Mouse (Mus musculus) limb, embryonic 10.5 days (tissue): ENCODE measurements around the gene Celf1. TPM values are rescaled to one million over a fixed set of nuclear protein-coding genes. Genes with fewer than 3 reads are reported as not detected.
"Not testable (repeated sequence)": the region's sequence is repeated elsewhere in the genome, so short reads cannot be mapped to it uniquely, and the experiment has no call there.

Source experiments
- DNase-seq: peaks from one replicate; pipeline ENCODE4 v3.0.0-alpha.2; 2017; ENCODE audit warnings: low spot score
- H3K27ac ChIP-seq: fragments of 300-500 bp; sonication (generic); 2 replicates; pipeline ENCODE4 v1.5.1; 2016; ENCODE audit warnings: mild to moderate bottlenecking
- H3K27me3 ChIP-seq: fragments of 300-500 bp; sonication (generic); 2 replicates; pipeline ENCODE4 v1.6.1; 2016; ENCODE audit warnings: low read depth, mild to moderate bottlenecking; ENCODE audit not compliant: poor library complexity, severe bottlenecking
- H3K36me3 ChIP-seq: fragments of 300-500 bp; sonication (generic); 2 replicates; pipeline ENCODE4 v1.6.1; 2016; ENCODE audit warnings: mild to moderate bottlenecking, moderate library complexity
- H3K4me1 ChIP-seq: fragments of 300-500 bp; sonication (generic); 2 replicates; pipeline ENCODE4 v1.6.1; 2016
- H3K4me3 ChIP-seq: fragments of 300-500 bp; sonication (generic); 2 replicates; pipeline ENCODE4 v1.5.1; 2016; ENCODE audit warnings: mild to moderate bottlenecking, moderate library complexity
- H3K9me3 ChIP-seq: fragments of 300-500 bp; sonication (generic); replicated peaks from 2 replicates; pipeline ENCODE4 v1.6.1; 2016; ENCODE audit warnings: mild to moderate bottlenecking
- WGBS: fragments of 180-500 bp; shearing (Covaris S2); methylation state at CpG from one replicate; pipeline ENCODE4 v1.1.7; 2016; 5-methylcytosine and 5-hydroxymethylcytosine counted together
- polyA plus RNA-seq: library from polyadenylated mRNA; unstranded; fragments of >200 nt; fragmentation: Nextera tagmentation; extraction: Ambion mirVana; gene quantifications from 2 replicates; pipeline ENCODE4 v1.2.1, GENCODE M21; 2016

Celf1 gene
- polyA plus RNA-seq, 1 experiment from 2014 or later = 150 TPM

DNA sequence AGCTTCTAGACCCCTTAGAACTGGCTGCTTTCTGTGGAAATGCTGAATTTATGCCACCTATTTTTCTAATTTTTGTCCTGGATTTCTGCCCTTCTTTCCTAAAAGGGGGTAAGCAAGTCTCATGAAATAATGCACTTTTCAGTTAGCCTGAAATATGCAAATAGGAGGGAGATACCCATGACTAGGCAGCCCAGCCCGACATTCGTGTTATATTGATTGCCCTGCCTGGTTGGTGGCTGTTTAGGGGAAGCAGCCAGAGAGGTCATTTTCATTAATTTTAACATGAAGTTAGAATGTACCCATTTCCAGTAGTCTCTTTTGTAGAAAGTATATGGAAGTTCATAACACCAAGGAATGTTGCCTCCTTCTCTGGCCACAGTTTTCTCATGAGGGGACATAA is 73.7 kb downstream of the Celf1 start:
- H3K27me3 ChIP-seq = no peaks in the 10 kb centered on the region
- H3K9me3 ChIP-seq = no peaks in the 10 kb centered on the region
- no peak overlapping the region for H3K4me3 ChIP-seq
- H3K27ac ChIP-seq = no peak overlapping the region
- WGBS = 95% methylated on average over 2 of the region's 2 CpGs
- no peaks in the 10 kb centered on the region for H3K4me1 ChIP-seq
- H3K36me3 ChIP-seq = peaks cover 96% of the 10 kb centered on the region
- DNase-seq = no peak

DNA sequence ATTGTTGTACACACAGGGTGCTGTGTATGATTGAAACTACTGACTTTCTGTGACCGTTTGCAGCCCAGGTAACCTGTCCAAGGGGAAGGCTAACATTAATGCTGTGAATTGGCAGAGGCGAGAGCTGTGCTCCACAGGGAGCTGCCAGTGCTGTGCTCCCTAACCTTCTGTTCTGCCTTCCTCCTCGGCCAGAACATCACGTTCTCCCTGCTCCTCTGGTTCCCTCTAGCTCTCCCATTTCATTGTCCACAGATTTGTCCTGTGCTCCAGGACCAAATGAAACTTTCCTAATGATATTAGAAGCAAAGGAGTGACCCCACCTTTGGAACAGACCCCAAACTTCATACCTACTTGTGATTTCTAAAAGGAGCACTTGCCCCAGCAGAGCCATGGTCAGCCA is 75.2 kb downstream of the Celf1 start:
- Histone ChIP-seq H3K9me3 (no peaks in the 10 kb centered on the region), H3K36me3 (peaks cover 96% of the 10 kb centered on the region), H3K4me1 (no peaks in the 10 kb centered on the region), H3K27me3 (no peaks in the 10 kb centered on the region), H3K4me3 (no peak overlapping the region), H3K27ac (no peak overlapping the region)
- 93% methylated on average over 4 of the region's 4 CpGs for WGBS
- no peak for DNase-seq

DNA sequence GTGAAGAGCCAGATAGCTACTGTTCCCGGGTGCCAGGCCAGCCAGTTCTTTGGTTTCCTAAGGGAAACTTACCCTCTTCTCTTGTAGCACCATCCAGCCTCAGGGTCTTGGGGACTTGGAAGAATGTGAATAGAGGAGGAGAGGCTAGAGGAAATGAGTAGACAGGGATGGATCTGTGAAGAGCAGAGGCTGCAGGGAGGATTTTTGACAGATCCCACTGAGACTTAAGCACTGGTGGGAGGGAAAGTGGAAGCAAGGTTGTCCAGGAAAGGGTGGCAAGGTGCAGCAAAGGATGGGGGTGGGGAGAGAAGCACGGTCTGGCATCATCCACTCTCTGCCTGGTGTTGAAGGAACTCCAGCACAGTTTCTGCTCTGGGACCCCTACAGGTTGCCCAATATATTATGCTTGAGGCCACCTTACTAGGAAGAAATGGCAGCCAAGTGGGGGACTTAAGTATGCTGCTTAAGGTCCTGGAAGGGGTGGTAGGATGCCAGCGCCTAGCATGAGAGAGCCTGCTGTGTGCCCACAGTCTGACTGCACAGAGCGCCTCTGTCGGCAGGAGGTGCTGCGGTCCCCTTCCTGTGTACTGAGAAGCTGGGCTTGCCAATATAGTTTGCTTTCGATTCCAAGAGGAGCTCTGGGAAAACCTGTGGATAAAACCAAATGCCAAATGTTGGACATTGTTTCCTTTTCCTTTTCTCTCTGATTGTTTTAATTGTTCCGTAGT is 78.0 kb downstream of the Celf1 start:
- DNase-seq = no peak
- WGBS = 92% methylated on average over 8 of the region's 8 CpGs
- Histone ChIP-seq H3K27me3 (no peaks in the 10 kb centered on the region), H3K4me3 (no peak overlapping the region), H3K36me3 (peaks cover 84% of the 10 kb centered on the region), H3K4me1 (no peaks in the 10 kb centered on the region), H3K27ac (no peak overlapping the region), H3K9me3 (no peaks in the 10 kb centered on the region)

DNA sequence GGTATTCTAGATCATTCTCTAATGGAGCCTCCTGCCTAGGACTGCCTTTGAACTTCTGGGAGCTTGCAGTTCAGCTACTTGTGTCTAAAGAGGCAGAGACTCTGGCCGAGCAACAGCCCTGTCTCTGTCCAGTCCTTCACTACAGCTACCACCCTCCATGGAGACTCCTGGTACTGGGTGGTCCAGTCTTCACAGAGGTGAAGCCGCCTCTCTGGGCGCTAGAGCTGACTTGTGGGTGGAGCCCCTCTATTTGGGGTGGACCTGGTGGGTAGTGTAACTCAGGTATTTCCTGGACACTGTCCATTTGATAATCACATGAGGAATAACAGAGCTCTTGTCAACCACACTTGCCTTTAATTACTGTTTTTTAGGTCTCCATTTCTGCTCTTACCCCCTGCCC is 79.7 kb downstream of the Celf1 start:
- H3K4me3 ChIP-seq = no peak overlapping the region
- peaks cover 67% of the 10 kb centered on the region for H3K36me3 ChIP-seq
- H3K27me3 ChIP-seq = no peaks in the 10 kb centered on the region
- no peaks in the 10 kb centered on the region for H3K4me1 ChIP-seq
- WGBS = 96% methylated on average over 3 of the region's 3 CpGs
- no peaks in the 10 kb centered on the region for H3K9me3 ChIP-seq
- no peak overlapping the region for H3K27ac ChIP-seq
- no peak for DNase-seq

- H3K27ac ChIP-seq, H3K4me1 ChIP-seq, DNase-seq, H3K27me3 ChIP-seq, H3K9me3 ChIP-seq, H3K4me3 ChIP-seq: not testable (repeated sequence)
- H3K36me3 ChIP-seq = peaks cover 46% of the 10 kb centered on the region
- WGBS = 97% methylated on average over 7 of the region's 7 CpGs
Measured at GRCm38 (mm10) chr2:91022266-91022665, 82.1 kb downstream of the Celf1 start.

- peaks cover 37% of the 10 kb centered on the region for H3K36me3 ChIP-seq
- H3K27me3 ChIP-seq = no peaks in the 10 kb centered on the region
- no peak overlapping the region for H3K27ac ChIP-seq
- H3K4me1 ChIP-seq = no peaks in the 10 kb centered on the region
- H3K4me3 ChIP-seq = no peak overlapping the region
- DNase-seq = no peak
- 74% methylated on average over 2 of the region's 2 CpGs for WGBS
- no peaks in the 10 kb centered on the region for H3K9me3 ChIP-seq
Measured at GRCm38 (mm10) chr2:91023131-91023530, 82.9 kb downstream of the Celf1 start.

DNA sequence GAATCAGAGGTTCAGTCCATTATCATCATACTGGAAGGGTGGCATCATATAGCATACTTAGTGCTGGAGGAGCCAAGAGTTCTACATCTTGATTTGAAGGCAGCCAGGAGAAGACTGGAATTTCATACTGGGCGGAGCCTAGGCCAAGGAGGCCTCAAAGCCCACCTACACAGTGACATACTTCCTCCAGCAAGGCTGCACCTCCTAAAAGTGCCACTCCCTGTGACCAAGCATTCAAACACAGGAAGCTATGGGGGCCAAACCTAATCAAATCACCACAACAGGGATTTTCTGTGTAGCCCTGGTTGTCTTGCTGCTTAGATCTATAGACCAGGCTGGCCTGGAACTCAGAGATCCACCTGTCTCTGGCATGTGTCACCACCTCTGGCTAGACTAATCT is 83.8 kb downstream of the Celf1 start:
- Histone ChIP-seq H3K36me3 (peaks cover 30% of the 10 kb centered on the region), H3K4me3 (no peak overlapping the region), H3K4me1 (no peaks in the 10 kb centered on the region), H3K27ac (no peak overlapping the region), H3K27me3 (no peaks in the 10 kb centered on the region), H3K9me3 (no peaks in the 10 kb centered on the region)
- 94% methylated on average over 1 of the region's 1 CpGs for WGBS
- no peak for DNase-seq

- H3K4me1 ChIP-seq = no peaks in the 10 kb centered on the region
- H3K9me3 ChIP-seq = no peaks in the 10 kb centered on the region
- H3K4me3 ChIP-seq = no peak overlapping the region
- 92% methylated on average over 1 of the region's 1 CpGs for WGBS
- peaks cover 18% of the 10 kb centered on the region for H3K36me3 ChIP-seq
- no peak overlapping the region for H3K27ac ChIP-seq
- no peaks in the 10 kb centered on the region for H3K27me3 ChIP-seq
- DNase-seq = no peak
Measured at GRCm38 (mm10) chr2:91025081-91025516, 84.9 kb downstream of the Celf1 start.

DNA sequence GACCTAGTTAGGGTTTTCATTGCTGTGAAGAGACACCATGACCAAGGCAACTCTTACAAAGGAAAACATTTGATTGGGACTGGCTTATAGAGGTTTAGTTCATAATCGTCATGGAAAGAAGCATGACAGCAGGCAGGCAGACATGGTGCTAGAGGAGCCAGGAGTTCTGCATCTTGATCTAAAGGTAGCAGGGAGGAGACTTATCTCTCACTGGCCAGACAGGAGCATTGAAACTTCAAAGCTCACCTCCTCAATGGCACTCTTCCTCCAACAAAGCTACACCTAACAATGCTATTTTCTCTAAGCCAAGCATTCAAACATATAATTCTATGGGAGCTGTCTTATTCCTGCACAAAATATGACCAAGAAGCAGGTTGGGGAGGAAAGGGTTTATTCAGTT is 86.3 kb downstream of the Celf1 start:
- H3K27me3 ChIP-seq = no peaks in the 10 kb centered on the region
- H3K36me3 ChIP-seq = peaks cover 5% of the 10 kb centered on the region; the same call in 1 of the 2 replicates
- no peak overlapping the region for H3K27ac ChIP-seq
- DNase-seq = no peak
- H3K9me3 ChIP-seq = no peaks in the 10 kb centered on the region
- H3K4me3 ChIP-seq = no peak overlapping the region
- H3K4me1 ChIP-seq = no peaks in the 10 kb centered on the region
- 86% methylated on average over 1 of the region's 1 CpGs for WGBS

GRCm38 (mm10) chr2:91027391-91028214 is 87.4 kb downstream of the Celf1 start:
- 93% methylated on average over 9 of the region's 9 CpGs for WGBS
- Histone ChIP-seq H3K9me3 (no peaks in the 10 kb centered on the region), H3K27me3 (no peaks in the 10 kb centered on the region), H3K36me3 (no peaks in the 10 kb centered on the region), H3K27ac (no peak overlapping the region), H3K4me1 (no peaks in the 10 kb centered on the region), H3K4me3 (no peak overlapping the region)
- no peak for DNase-seq

DNA sequence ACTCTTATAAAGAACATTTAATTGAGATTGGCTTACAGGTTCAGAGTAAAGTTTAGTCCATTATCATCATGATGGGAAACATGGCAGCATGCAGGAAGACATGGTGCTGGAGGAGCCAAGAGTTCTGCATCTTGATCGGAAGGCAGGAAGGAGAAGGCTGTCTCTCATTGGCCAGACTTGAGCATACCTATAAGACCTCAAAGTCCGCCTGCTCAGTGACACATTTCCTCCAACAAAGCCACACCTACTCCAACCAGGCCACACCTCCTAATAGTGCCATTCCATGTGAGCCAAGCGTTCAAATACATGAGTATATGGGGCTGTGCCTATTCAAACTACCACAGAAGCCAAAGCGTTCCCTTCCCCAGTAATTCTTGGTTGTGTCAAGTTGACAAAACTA is 91.0 kb downstream of the Celf1 start:
- H3K27me3 ChIP-seq = no peaks in the 10 kb centered on the region
- no peak overlapping the region for H3K27ac ChIP-seq
- H3K36me3 ChIP-seq = no peaks in the 10 kb centered on the region
- no peak for DNase-seq
- no peaks in the 10 kb centered on the region for H3K9me3 ChIP-seq
- 83% methylated on average over 4 of the region's 4 CpGs for WGBS
- H3K4me3 ChIP-seq = no peak overlapping the region
- peaks cover 7% of the 10 kb centered on the region for H3K4me1 ChIP-seq

DNA sequence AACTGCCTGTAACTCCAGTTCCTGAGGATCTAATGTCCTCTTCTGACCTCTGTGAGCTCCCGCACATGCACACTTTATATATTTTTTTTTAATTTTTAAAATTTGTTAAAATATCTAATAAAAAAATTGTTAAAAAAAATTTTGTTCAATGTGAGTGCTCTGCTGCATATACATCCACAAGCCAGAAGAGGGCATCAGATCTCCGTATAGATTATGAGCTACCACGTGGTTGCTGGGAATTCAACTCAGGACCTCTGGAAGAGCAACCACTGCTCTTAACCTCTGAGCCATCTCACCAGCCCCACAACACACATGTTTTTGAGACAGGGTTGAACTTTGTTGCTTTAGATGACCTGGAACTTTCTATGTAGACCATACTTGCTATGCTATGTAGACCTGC is 92.8 kb downstream of the Celf1 start:
- WGBS = 15% methylated on average over 3 of the region's 3 CpGs
- no peaks in the 10 kb centered on the region for H3K36me3 ChIP-seq
- peaks cover 7% of the 10 kb centered on the region for H3K4me1 ChIP-seq
- no peaks in the 10 kb centered on the region for H3K9me3 ChIP-seq
- no peak overlapping the region for H3K4me3 ChIP-seq
- H3K27me3 ChIP-seq = no peaks in the 10 kb centered on the region
- DNase-seq = no peak
- no peak overlapping the region for H3K27ac ChIP-seq

DNA sequence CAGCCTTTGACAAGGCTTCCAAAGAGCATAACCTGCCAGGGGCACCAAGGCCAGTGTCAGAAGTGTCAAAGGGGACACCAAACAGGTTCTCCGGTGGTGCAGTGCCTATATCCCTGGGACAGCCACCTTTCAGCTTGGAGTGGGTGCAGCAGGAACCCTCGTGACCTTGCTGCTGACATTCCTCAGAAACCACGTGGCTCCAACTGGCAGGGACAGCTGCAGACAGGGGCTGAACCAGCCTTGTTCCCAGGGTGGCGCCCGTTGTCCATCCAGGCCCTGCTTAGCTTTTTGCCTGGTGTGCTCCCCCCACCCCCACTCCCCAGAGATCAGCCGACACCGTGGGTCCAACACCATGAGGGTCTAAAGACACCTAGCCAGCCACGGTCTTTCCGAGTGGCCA is 95.2 kb downstream of the Celf1 start, which contains the start of gene Rapsn:
Gene Rapsn, plus strand, starts transcription at position 236 of the 400 bp plus-strand sequence.
- peak within 1 kb of the TSS; percentile 31 for H3K27ac ChIP-seq
- H3K4me3 ChIP-seq = no peak within 1 kb of the TSS
- no peaks in the 10 kb centered on the region for H3K36me3 ChIP-seq
- H3K9me3 ChIP-seq = no peaks in the 10 kb centered on the region
- 68% methylated on average over 9 of the region's 9 CpGs for WGBS
- H3K27me3 ChIP-seq = no peaks in the 10 kb centered on the region
- no peak for DNase-seq
- peaks cover 7% of the 10 kb centered on the region for H3K4me1 ChIP-seq
